Mouse (Mus musculus) kidney, adult 8-10 months (tissue): ENCODE measurements around the gene Cir1.

ENCODE experiments used
- DNase-seq, 2 experiments: peaks; one replicate each; pipeline ENCODE4 v3.0.0; 2022

Cir1 gene

GRCm38 (mm10) chr2:73271459-73272161, 40.9 kb downstream of the Cir1 start, which contains the start of gene Sp9:
TSS of gene Sp9 (plus strand) at chr2:73271925.
- DNase-seq, result peak in 1 of 2 experiments; percentile 15

GRCm38 (mm10) chr2:73270593-73271458, 41.7 kb downstream of the Cir1 start:
- DNase-seq, result peak in 1 of 2 experiments; percentile 18

- DNase-seq, result no peak
Observed at GRCm38 (mm10) chr2:73270071-73270592, 42.4 kb downstream of the Cir1 start.

- no peak for DNase-seq
Observed at GRCm38 (mm10) chr2:73269666-73270065, 42.8 kb downstream of the Cir1 start.

GRCm38 (mm10) chr2:73268836-73269395, 43.6 kb downstream of the Cir1 start:
- no peak for DNase-seq

- no peak for DNase-seq
Observed at GRCm38 (mm10) chr2:73268281-73268680, 44.2 kb downstream of the Cir1 start.

- no peak for DNase-seq
Observed at GRCm38 (mm10) chr2:73267818-73268217, 44.7 kb downstream of the Cir1 start.

DNA sequence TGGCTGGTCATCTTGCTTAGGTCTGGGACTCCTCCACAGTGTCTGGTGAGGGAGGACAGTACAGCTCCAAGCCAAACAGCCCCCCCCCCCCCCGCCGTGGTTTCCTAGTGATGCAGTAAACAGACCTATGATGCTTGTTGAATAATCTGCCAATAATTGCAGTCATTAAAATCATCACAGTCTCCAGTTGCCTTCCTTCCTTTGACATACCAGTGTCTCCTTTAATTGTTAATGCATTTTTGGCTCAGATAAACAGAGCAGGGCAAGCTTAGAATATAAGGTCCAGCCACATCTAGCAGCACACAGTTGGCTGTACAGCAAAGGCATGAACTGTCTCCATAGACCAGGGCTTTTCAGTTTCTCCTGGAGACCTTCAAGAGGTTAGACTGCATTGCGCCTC, 45.3 kb downstream of the Cir1 start:
- DNase-seq, result no peak

GRCm38 (mm10) chr2:73266623-73267022, 45.9 kb downstream of the Cir1 start:
- DNase-seq, result no peak

GRCm38 (mm10) chr2:73266011-73266410, 46.5 kb downstream of the Cir1 start:
- DNase-seq, result no peak

- DNase-seq, result no peak
Observed at GRCm38 (mm10) chr2:73264611-73265195, 47.8 kb downstream of the Cir1 start.

- no peak for DNase-seq
Observed at GRCm38 (mm10) chr2:73263794-73264610, 48.5 kb downstream of the Cir1 start.

DNA sequence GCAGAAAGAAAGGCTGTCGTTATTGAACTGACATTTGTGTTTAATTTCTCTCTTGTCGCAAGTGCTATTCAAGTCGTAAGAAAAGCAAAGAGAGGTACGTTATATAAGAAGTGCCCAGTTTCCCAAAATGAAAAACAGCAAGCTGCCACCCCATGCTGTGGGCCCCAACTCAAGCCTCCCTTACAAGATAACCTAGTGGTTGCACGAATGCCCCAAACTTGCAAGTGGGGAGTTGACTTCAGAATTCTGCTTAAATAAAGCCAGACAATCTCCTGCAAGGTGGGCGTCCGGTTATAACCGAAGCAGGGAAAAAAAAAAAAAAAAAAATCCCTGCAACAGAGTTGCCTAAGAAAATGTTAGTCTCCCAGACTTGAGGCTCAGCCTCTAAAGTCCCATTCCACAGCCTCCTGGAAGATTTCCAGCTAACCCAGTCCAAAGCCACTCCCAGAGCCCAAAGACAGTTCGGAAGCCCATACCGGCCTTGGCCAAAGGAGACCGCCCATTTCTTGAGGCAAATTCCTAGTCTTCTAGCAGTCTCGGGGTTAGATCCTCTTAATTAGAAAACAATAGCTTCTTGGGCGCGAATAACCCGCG, 49.2 kb downstream of the Cir1 start:
- no peak for DNase-seq

DNA sequence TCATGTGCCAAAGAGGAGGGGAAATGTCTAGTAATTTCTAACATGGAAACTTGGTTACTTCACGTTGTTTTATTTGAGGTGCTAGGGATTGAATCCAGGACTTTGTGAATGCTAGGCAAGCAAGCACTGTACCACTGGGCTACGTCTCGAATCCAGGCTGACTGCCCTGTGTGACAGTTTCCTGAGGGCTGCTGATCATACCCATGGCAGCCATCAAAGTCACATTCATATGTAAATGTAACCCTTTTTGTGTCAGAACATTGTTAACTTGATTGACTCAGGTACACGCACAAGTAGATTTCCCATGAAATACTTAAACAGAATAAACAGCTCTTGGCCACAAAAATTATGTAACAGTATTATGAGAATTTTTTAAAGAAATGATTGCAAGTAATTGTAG, 63.8 kb downstream of the Cir1 start:
- DNase-seq, result no peak

DNA sequence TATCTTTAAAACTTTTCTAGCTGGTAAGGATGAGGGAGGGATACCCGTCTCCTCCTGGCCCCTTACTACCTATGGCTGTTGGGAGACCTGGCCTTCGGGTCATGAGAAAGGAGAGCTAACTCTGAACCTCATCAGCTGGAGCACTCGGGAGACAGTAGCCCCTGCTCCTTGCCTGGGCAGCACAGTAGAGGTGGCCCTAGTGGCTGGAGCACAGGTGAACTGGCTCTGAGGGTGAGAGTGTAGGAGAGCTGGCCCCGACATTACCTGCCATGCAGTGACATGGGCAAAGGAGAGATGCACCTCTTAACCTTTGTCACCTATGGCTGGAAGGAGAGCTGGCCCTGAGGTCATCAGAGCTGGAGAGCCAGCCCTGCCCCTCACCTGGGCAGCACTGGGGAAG, 71.2 kb downstream of the Cir1 start:
- DNase-seq, result no peak
